ENCODE assay signal across 8 mouse cellular contexts in genomic region chr15:96132636-96133035, GRCm38 (mm10).
DNase-seq lines count a peak whose midpoint lies in the region; ATAC-seq and TF ChIP-seq lines count a peak whose summit lies in the region.

No protein-coding gene starts in this region.

- H3K4me2 ChIP-seq in midbrain, embryonic 15.5 days, result no peak overlapping the region

- no peak for TF ChIP-seq CTCF in thymus, adult 2 months (IDR thresholded peaks at IDR 0.05; ENCODE audit: borderline replicate concordance, control insufficient read depth, extremely low read depth, insufficient read depth, low read length, poor library complexity)

- H3K27ac ChIP-seq in thymus, adult 2 months (ENCODE audit: control insufficient read depth, insufficient read depth, low read length), result no peak overlapping the region; the same call in 1 of the 2 replicates
- H3K27ac ChIP-seq in midbrain, embryonic 15.5 days, result no peak overlapping the region

- 81% methylated on average over 3 of the region's 3 CpGs for WGBS in thymus, adult 2 months
- whole genome bisulfite sequencing in midbrain, embryonic 15.5 days, result 56% methylated on average over 3 of the region's 3 CpGs

- H3K9me3 ChIP-seq in midbrain, embryonic 15.5 days, result no peaks in the 10 kb centered on the region

- no peak overlapping the region for H3K4me3 ChIP-seq in thymus, adult 2 months (ENCODE audit: control insufficient read depth, insufficient read depth, low read length)
- no peak overlapping the region for H3K4me3 ChIP-seq in midbrain, embryonic 15.5 days

- peak; percentile 80 for ATAC-seq in frontal cortex, adult (ENCODE audit: low TSS enrichment)
- ATAC-seq in midbrain, embryonic 15.5 days (replicated peaks), result no peak

- peaks cover 14% of the 10 kb centered on the region for H3K4me1 ChIP-seq in thymus, adult 2 months (replicated peaks; ENCODE audit: control insufficient read depth, insufficient read depth, low read length)
- H3K4me1 ChIP-seq in midbrain, embryonic 15.5 days, result peaks cover 6% of the 10 kb centered on the region; the same call in 1 of the 2 replicates

- H3K9ac ChIP-seq in midbrain, embryonic 15.5 days, result no peak overlapping the region

- DNase-seq in frontal cortex, postnatal 25 days (ENCODE audit: low spot score in 2 of 2), result no peak
- DNase-seq in thymus, postnatal 25 days, result peak; percentile 7
- no peak for DNase-seq in thymus, adult 2 months
- DNase-seq in layer of hippocampus, adult 9-11 months, result peak; percentile 57
- peak; percentile 16 for DNase-seq in right cerebral cortex, postnatal 4 days
- DNase-seq in ovary, postnatal 36 days (ENCODE audit: low spot score), result no peak

- H3K36me3 ChIP-seq in thymus, adult 2 months (ENCODE audit: control insufficient read depth, insufficient read depth, low read length), result no peaks in the 10 kb centered on the region
- no peaks in the 10 kb centered on the region for H3K36me3 ChIP-seq in midbrain, embryonic 15.5 days (replicated peaks)

- no peaks in the 10 kb centered on the region for H3K27me3 ChIP-seq in thymus, adult 2 months (ENCODE audit: control insufficient read depth, insufficient read depth, low read length)
- no peaks in the 10 kb centered on the region for H3K27me3 ChIP-seq in midbrain, embryonic 15.5 days (replicated peaks)

- no peak for TF ChIP-seq POLR2A in thymus, adult 2 months (IDR thresholded peaks at IDR 0.05; ENCODE audit: control insufficient read depth, extremely low read depth, insufficient read depth, low read length, poor library complexity)

Comparison
In these comparisons a context has a peak if more than half of its experiments do, and no peak if none do; other contexts are left out.
1. DNase-seq: peak in thymus, postnatal 25 days (single experiment), layer of hippocampus, adult 9-11 months (single experiment) and right cerebral cortex, postnatal 4 days (single experiment); none in frontal cortex, postnatal 25 days (0 of 2), thymus, adult 2 months (single experiment) and ovary, postnatal 36 days (single experiment).